Mouse (Mus musculus): ENCODE results near the gene Lce1m.

DNA sequence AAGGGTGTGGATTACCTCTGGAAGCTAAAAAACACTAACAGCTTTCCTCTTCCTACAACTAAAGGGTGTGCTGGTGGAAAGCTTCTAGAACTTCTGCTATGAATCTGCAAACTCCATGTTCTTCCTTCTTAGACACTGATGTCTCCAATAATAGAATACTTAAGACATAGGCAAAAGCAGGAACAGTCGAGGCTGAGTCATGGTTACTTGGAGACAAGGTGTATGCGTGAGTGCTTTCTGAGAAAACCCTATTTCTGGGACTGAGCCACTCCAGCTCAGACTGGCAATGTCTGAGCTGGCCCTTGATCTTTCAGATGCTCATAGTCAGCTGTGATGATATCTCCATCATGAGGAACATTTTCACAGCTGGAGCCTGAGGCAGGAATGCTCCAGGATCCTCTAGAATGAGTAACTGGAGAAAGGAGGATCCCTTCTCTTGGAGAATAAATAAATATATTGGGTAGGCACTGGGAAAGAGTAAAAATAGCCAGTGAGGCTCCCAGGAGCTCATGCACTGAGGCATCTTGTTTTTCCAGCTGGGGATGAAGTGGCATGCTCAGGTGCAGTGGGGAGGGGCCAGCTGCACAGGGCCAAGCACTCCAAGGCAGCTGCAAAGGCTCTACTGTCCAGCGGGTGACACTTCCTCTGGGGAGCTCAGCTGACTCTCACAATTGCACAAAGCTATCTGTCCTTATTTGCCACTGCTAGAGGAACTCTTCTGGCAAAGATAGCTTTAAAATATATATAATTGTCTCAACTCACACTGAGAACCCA lies 4.7 kb upstream of the Lce1m start:
- TF ChIP-seq EP300 (IDR thresholded peaks at IDR 0.05; ENCODE audit: low read depth) (no peak), CTCF (IDR thresholded peaks at IDR 0.05; ENCODE audit: low read depth) (no peak)
